Mouse (Mus musculus) megakaryocyte, embryonic 14.5 days (primary cell): ENCODE data around the gene Itk.

Experiments used
- FLI1 ChIP-seq: IDR thresholded peaks from 2 replicates; pipeline ENCODE4 v1.6.1; 2012; ENCODE audit warnings: low read length, inconsistent platforms, mixed read lengths
- GATA1 ChIP-seq: IDR thresholded peaks from 3 replicates; pipeline ENCODE4 v1.6.1; 2012; ENCODE audit warnings: mixed read lengths, low read length, inconsistent platforms, borderline replicate concordance

DNA sequence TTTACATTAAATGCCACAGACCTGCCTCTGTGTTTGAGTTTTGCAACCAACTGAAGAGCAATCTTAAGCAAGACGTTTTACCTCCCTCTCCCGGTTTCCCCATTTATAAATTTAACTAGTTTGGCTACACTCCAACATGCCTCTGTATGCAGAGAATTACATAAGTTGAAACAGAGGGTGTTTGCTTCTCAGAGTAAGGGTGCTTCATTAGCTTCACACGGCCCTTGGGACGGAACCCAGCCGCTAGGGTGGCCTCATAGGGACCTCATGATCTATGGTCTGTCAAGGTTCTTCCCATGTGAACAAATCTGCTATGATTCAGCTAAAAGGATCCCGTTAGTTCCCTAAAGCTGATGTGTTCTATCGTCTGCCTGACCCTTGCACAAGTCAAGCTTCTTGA is 74.8 kb downstream of the Itk start:
- TF ChIP-seq GATA1 (no peak), FLI1 (no peak)
